Mouse (Mus musculus): ENCODE data around the gene Cdc42ep4.

DNA sequence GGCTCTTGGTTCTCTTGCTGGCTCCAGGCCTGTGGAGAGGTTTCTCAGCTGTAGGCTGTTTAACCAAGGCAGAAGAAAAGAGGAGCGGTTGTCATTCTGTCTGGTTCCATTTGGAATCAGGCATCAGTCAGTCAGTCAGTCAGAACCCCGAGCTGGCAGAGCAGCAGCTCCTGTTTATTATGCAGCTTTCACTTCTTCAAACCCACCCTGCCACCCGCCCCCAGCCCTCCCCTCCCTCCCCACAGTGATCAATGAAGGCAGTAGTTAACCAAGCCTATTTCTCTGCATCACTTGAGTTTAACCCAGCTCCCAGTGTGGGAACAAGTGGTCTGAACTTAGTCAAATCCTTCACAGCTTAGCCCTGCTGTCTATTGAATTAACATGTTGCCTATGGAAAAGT is 59.8 kb downstream of the Cdc42ep4 start:
- TF ChIP-seq CTCF (IDR thresholded peaks at IDR 0.05; ENCODE audit: low read depth, low read length) (no peak), TAL1 (conservative IDR thresholded peaks at IDR 0.05; ENCODE audit: low read depth, low read length) (no peak), POLR2AphosphoS5 (IDR thresholded peaks at IDR 0.05; ENCODE audit: insufficient replicate concordance, low read depth, low read length) (no peak), GATA1 (IDR thresholded peaks at IDR 0.05; ENCODE audit: borderline replicate concordance, low read length) (no peak), GATA2 (IDR thresholded peaks at IDR 0.05; ENCODE audit: borderline replicate concordance, low read depth, low read length) (no peak)
